Mouse (Mus musculus) olfactory bulb, adult 2 months (tissue): Measurements from ENCODE around the gene 1700007K13Rik. TPM values are rescaled to one million over a fixed set of nuclear protein-coding genes. Genes with fewer than 3 reads are reported as not detected.

Experiments used
- H3K27ac ChIP-seq: fragments of 200-500 bp; 2 replicates; pipeline ENCODE4 v1.5.1; 2012; ENCODE audit warnings: low read depth, low read length; ENCODE audit not compliant: insufficient read depth
- H3K4me1 ChIP-seq: fragments of 200-500 bp; 2 replicates; pipeline ENCODE4 v1.6.1; 2012; ENCODE audit warnings: low read length; ENCODE audit not compliant: control insufficient read depth, insufficient read depth
- H3K4me3 ChIP-seq: fragments of 200-500 bp; 2 replicates; pipeline ENCODE4 v1.5.1; 2012; ENCODE audit warnings: mild to moderate bottlenecking, low read depth, low read length, moderate library complexity; ENCODE audit not compliant: insufficient read depth
- CTCF ChIP-seq: fragments of 200-500 bp; IDR thresholded peaks from 2 replicates; pipeline ENCODE4 v1.5.1; 2012; ENCODE audit warnings: low read depth, mild to moderate bottlenecking, low read length, moderate library complexity; ENCODE audit not compliant: insufficient read depth
- POLR2A ChIP-seq: fragments of 200-500 bp; IDR thresholded peaks from 2 replicates; pipeline ENCODE4 v1.6.1; 2012; ENCODE audit warnings: mild to moderate bottlenecking, low read depth, low read length, moderate library complexity; ENCODE audit not compliant: insufficient read depth
- WGBS: fragments of 180-500 bp; shearing (Covaris S2); methylation state at CpG from one replicate; pipeline ENCODE4 v1.1.7; 2018; 5-methylcytosine and 5-hydroxymethylcytosine counted together
- polyA plus RNA-seq: library from polyadenylated mRNA; stranded (reverse); fragments of >200 nt; gene quantifications from 2 replicates; pipeline ENCODE4 v1.2.4, GENCODE M21; 2012; ENCODE audit warnings: low replicate concordance; ENCODE audit not compliant: missing spikeins, insufficient read depth, insufficient read length

1700007K13Rik gene
- polyA plus RNA-seq, 1 experiment, result not detected

DNA sequence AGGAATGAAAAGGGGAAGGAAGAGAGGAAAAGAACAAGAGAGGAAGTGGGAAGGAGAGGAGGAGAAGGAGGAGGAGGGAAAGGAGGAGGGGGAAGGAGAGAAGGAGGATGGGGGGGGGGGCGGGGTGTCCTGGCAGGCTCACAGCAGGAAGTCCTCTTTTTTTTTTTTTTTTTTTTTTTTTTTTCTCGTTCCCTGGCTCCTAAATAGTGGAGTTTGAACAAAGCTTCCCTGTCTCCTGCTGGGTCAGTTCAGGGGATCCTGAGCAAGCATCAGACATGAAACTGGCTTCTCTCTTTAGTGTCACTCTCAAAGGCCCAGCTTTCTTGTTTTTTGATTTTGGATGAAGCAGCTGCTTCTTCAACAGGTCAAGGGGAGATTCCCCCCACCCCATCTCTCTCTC, 32.6 kb downstream of the 1700007K13Rik start:
- H3K27ac ChIP-seq, result no peak overlapping the region
- 17% methylated on average over 2 of the region's 2 CpGs for WGBS

DNA sequence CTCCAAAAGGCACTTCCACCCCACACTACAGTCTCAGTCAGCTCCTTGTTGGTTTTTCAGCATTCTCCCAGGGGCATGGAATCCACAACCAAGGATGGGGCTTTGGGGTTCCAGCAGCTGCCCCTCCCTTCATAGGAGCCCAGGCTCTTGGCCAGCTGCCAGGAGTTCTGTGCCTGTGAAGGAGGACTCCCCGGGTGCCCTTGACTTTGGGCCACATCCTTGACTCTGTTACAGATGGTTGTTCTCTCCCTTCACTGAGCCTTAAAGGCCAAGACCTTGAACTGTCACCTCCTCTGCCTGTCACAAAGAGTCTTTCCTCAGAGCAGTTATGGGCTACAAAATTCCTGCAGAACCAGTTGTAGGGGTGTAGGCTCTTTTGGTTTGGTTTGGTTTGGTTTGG, 33.3 kb downstream of the 1700007K13Rik start:
- WGBS, result 32% methylated on average over 1 of the region's 1 CpGs
- TF ChIP-seq POLR2A (no peak), CTCF (no peak)
- no peak overlapping the region for H3K27ac ChIP-seq
- H3K4me3 ChIP-seq, result no peak overlapping the region
- H3K4me1 ChIP-seq, result 0 out of 2 replicates have a peak, but pooled peaks cover 3% of the 10 kb centered on the region

More for the DNA sequence above, 32.6 kb downstream of the 1700007K13Rik start:
- no peak overlapping the region for H3K4me3 ChIP-seq
- 0 out of 2 replicates have a peak, but pooled peaks cover 3% of the 10 kb centered on the region for H3K4me1 ChIP-seq
- no peak for TF ChIP-seq CTCF
- no peak for TF ChIP-seq POLR2A

DNA sequence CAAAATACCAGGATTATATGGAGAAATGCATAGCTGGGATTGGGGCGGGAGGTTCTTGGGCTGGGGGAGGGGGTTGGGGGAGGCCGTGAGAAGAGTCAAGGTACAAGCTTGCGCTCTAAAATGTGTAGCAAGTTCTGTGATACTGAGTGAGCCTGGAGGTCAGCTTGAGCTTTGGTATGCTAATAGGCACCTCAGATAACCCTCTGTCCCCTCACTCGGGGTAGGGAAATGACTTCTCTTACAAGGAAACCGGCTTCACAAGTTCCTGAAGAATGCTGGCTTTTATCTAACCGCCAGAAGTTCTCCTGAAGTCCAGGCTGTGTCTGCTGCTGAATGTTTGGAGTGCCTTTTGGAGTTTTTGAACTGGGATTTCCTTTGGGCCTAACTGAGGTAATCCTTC, 35.3 kb downstream of the 1700007K13Rik start:
- 79% methylated on average over 6 of the region's 6 CpGs for WGBS
- no peak for TF ChIP-seq POLR2A
- TF ChIP-seq CTCF, result no peak
- H3K4me3 ChIP-seq, result no peak overlapping the region
- H3K27ac ChIP-seq, result no peak overlapping the region
- 0 out of 2 replicates have a peak, but pooled peaks cover 3% of the 10 kb centered on the region for H3K4me1 ChIP-seq

DNA sequence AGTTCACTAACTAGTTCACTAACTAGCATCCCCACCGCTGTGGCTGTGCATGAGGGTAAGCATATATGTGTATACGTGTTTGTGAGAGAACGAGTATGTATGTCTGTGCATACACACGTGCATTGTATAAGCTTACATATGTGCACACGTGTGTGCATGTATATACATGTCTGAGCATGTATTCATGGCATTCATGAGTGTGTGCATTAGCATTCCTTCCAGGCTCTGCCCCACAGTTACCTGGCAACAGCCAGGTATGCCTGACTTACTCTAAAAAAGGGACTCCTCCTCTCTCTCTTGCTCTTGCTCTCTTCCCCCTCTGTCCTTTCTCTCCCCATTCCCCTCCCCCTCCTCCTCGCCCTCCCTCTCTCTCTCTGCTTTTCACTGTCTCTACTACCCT, 38.9 kb downstream of the 1700007K13Rik start:
- no peak for TF ChIP-seq CTCF
- TF ChIP-seq POLR2A, result no peak
- no peak overlapping the region for H3K4me3 ChIP-seq
- no peaks in the 10 kb centered on the region for H3K4me1 ChIP-seq
- WGBS, result 82% methylated on average over 6 of the region's 6 CpGs
- no peak overlapping the region for H3K27ac ChIP-seq

DNA sequence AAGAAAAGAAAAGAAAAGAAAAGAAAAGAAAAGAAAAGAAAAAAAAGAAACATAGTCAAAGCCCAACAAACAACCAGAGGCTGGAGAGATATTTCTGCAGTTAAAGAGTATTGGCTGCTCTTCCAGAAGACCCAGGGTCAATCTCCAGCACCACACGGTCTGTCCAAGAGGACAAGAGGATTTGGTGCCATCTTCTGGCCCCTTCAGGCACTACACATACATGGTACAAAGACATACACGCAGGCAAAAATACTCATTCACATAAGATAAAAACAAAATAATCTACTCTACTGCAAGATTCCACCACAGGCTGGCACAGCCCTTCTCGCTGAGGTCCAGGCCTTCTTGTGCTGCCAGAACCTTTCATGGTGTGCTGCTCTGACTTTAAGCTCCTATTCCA, 43.0 kb downstream of the 1700007K13Rik start:
- Histone ChIP-seq H3K4me1 (no peaks in the 10 kb centered on the region), H3K4me3 (no peak overlapping the region), H3K27ac (no peak overlapping the region)
- 48% methylated on average over 3 of the region's 3 CpGs for WGBS
- TF ChIP-seq POLR2A (no peak), CTCF (no peak)

DNA sequence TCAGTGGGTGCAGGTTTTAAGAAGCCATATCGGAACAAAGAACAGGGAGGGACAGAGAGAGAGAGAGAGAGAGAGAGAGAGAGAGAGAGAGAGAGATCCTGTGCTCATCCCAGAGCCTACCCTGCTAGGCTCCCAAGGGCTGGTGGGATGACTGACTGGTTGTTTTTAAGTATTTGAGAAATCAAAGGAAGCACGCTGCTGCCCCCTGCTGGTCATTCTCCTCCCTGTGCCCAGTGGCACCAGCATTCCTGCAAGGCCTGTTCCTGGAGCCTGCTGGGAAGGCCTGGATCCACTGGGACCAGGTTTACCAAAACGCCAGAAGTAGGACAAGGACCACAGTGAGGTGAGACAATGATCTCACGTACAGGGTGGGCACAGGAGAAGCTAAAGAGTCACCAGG, 46.2 kb downstream of the 1700007K13Rik start:
- 22% methylated on average over 4 of the region's 4 CpGs for WGBS
- TF ChIP-seq POLR2A (no peak), CTCF (peak; percentile 72)

DNA sequence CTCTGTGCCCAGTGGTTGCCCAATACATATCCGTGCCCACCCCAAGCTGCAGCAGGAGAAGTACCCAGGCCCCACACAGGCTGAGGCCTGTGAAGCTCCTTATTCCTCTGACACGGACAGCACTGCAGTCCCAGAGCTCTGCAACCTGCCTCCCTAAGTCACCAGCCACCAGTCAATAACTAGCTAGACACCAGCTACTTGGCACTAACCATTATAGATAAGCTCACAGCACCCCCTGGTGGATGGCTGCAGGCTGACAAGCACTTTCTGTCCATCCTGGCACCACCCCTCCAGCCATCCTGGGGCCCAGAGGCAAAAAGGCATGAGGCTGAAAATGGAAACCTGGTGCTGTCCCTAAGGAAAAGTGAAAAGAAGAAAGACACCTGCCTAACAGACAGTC, 48.1 kb downstream of the 1700007K13Rik start:
- H3K4me1 ChIP-seq, result peaks cover 17% of the 10 kb centered on the region
- TF ChIP-seq CTCF (peak; percentile 51; the same call in 1 of the 2 replicates), POLR2A (no peak)
- 40% methylated on average over 2 of the region's 2 CpGs for WGBS
- no peak overlapping the region for H3K27ac ChIP-seq
- no peak overlapping the region for H3K4me3 ChIP-seq

More for the DNA sequence above, 46.2 kb downstream of the 1700007K13Rik start:
- H3K27ac ChIP-seq, result no peak overlapping the region
- no peak overlapping the region for H3K4me3 ChIP-seq
- peaks cover 7% of the 10 kb centered on the region for H3K4me1 ChIP-seq

DNA sequence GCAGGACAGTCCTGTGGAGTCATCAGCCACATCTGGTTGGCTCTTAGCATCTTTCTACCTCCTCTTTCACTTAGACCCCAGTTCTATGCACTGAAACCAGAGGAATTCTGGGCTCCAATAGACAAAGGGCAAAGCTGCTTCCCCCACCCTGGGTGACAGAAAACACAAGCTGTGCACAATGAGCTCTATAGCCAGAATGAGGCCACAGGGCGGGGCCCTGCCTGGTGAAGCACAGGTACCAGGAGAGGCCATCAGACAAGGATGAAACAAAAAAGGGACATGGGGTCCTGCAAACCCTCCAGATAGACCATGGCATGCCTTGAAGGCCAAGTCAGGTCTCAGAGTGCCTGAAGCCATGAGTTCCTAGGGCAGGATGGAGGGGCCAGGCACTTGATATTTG, 49.6 kb downstream of the 1700007K13Rik start:
- H3K4me3 ChIP-seq, result no peak overlapping the region
- TF ChIP-seq POLR2A (no peak), CTCF (no peak)
- no peak overlapping the region for H3K27ac ChIP-seq
- 100% methylated on average over 1 of the region's 1 CpGs for WGBS
- peaks cover 28% of the 10 kb centered on the region for H3K4me1 ChIP-seq

DNA sequence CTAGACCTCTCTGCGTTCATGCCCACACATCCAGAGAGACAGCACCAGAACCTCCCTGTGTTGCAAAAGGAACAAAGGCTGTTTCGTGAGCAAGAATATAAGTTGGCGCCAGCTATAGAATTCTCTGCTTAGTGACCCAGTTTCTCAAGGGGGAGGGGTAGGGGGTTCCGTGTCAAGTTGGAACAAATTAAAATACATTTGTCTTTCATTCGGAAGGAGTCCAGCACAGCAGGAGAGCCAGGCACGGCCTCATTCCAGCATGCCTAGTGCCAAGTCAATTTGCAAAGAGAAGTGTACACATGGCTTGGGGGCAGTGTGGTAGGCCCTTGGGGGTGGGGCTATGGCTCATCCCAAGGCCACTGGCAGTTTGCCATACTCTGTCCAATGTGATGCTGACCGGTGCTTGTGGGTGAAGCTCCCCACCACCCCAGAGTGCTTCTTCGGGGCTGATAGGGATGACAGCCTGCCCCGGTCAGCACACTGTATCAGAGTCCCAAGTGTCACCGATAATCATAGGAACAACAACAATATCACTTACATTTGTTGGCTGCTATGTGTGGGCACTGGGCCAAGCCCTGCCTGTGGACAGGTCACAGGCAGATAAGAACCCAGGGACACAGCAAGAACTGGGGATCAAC, 50.6 kb downstream of the 1700007K13Rik start:
- Histone ChIP-seq H3K27ac (no peak overlapping the region), H3K4me1 (peaks cover 28% of the 10 kb centered on the region), H3K4me3 (no peak overlapping the region)
- TF ChIP-seq CTCF (no peak), POLR2A (no peak)
- 51% methylated on average over 10 of the region's 10 CpGs for WGBS

DNA sequence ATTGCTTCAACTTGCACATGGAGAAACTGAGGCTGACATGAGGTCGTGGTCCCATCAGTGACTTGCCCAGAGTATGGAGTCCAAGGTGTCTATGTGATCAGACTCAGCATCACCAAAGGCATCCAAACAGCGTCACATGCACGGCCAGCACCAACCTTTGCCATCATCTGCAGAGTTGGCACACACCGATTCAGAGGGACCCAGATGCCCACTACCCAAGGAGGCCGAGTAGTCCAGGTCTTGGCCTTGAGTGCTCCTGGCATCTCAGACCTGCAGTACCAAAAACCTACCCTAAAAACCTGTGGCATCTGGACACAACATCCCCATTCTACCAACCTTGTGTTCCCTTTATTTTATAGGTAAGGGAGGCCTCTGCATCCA, 51.4 kb downstream of the 1700007K13Rik start:
- Histone ChIP-seq H3K4me1 (peaks cover 28% of the 10 kb centered on the region), H3K4me3 (no peak overlapping the region), H3K27ac (no peak overlapping the region)
- TF ChIP-seq CTCF, result no peak
- no peak for TF ChIP-seq POLR2A
- 95% methylated on average over 5 of the region's 5 CpGs for WGBS
